Mouse (Mus musculus): Measurements from ENCODE around the gene 2410002F23Rik.

DNA sequence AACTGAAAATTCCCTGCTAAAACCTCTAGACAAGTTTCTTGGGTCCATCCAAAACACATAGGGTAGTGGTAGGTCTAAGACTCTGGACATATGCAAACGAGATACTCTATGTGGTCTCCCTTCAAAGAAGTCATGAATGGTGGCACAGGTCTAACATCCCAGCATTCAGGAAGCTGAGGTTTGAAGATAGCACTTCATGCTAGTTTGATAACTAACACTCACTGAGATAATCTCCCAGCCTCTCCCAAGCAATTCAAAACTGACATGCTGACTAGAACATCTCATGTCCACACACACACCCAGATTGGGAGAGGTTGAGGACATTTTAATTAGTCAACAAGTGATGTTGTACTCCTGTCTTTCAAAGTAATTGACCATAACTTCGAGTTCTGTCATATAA, 6.6 kb upstream of the 2410002F23Rik start:
- no peak for TF ChIP-seq CTCF (conservative IDR thresholded peaks at IDR 0.05; ENCODE audit: low read length)
- TF ChIP-seq NANOG (IDR thresholded peaks at IDR 0.05; ENCODE audit: borderline replicate concordance, low read length), result no peak
- no peak for TF ChIP-seq POU5F1 (IDR thresholded peaks at IDR 0.05; ENCODE audit: borderline replicate concordance, low read length)
